Mouse (Mus musculus) adrenal gland, postnatal 36 days (tissue): ENCODE results near the gene Megf6. TPM values are rescaled to one million over a fixed set of nuclear protein-coding genes. Genes with fewer than 3 reads are reported as not detected.

ENCODE experiments used
- DNase-seq, 2 experiments: peaks; one replicate each; pipeline ENCODE4 v3.0.0; 2021; ENCODE audit warnings: mixed read lengths in 1 of 2
- total RNA-seq, 2 experiments: library from RNA; stranded (reverse); gene quantifications; 2 replicates each; pipeline ENCODE4 v1.2.3; 2021

Megf6 gene
- total RNA-seq, 2 experiments from 2014 or later = 2.9 to 3.4 TPM

DNA sequence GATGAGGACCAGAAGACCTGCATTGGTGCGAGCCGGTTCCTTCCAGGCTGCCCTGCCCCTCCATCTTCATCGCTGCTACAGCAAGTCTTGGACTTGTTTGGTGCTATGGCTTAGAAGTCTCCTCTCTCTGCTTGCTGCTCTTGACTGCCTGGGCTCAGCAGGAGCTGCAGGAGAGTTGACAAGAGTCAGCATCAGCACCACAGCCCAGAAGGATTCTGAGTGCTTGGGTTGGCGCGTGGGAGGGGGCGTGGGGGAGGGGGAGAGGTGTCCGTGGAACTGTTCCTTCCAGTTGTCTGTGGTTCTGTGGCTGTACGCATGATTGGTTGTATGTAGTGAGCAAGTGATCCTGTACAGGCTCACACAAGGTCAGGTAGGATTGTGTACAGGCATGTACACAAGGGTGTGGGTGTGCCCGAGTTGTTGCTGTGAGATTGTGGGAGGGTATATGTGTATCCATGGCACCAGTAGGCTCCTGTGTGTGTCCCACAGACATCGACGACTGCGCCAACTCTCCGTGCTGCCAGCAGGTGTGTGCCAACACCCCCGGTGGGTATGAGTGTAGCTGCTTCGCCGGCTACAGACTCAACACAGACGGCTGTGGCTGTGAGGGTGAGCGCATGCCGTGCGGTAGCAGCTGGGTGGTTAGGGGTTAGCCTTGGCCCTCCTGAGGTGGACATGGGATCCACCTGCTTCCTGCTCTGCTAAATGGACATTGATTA is 82.2 kb downstream of the Megf6 start:
- no peak for DNase-seq

DNA sequence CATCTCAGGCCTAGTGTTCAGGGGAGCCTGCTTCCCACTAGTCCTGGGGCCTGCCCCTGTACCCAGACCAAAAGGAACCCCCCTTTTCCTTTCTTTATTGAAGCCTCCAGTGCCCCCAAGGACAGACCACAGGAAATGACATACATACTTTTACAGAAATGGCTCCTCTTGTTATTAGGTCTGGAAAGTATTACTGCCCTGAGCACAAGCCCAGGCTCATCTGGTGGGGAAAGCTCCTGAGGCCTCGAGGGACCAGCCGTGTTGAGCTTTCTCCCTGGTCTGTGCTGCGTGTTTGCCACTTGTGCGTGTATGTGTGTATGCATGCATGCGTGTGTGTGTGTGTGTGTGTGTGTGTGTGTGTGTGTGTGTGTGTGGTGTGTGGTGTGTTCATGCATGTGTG is 90.2 kb downstream of the Megf6 start:
- no peak for DNase-seq

DNA sequence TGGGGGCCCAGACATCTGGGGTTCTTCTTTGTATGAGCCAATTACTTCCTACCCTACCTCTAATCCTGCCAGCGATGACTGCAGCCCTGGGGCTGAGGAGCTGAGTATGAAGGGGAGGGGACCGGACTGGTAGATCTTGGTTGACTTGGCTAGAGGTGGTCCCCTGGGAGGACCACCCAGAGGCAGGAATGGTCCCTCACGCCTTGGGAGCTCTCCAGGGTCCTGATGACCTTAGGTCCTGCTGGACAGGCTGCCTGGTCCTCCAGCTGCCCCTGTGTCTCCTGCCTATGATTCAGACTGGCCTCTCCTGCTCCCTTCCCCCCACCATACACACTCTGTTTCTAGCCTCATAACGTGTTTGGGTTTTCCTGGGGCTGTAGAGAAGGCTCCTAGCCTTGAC is 91.5 kb downstream of the Megf6 start:
- DNase-seq = no peak

DNA sequence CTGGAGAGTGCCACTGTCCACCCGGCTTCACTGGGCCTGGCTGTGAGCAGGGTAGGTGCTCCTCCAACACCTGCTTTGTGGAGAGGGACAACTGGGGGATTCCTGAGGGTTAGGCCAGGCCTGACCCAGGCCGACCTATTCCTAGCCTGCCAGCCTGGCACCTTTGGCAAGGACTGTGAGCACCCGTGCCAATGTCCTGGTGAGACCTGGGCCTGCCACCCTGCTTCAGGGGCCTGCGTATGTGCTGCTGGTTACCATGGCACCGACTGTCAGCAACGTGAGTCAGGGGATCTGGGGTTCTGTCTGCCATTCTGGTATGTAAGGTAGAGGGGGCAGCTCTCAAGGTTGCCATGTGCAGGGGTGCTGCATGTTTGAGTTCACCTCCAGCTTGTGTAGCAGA is 97.0 kb downstream of the Megf6 start:
- no peak for DNase-seq

DNA sequence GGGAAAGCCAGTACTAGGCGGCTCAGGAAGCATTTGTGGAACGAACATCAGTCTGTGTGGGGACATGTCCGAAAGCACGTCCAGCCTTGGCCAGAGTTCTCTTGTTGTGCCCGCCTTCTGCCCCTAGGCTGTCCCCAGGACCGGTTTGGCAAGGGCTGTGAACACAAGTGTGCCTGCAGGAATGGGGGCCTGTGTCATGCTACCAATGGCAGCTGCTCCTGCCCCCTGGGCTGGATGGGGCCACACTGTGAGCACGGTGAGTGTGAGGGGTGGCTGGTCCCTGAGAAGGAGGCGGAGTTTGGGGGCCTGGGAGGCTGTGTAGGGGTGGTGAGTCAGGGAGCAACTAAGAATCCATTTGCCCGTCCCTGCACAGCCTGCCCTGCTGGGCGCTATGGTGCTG is 99.0 kb downstream of the Megf6 start:
- DNase-seq = no peak

DNA sequence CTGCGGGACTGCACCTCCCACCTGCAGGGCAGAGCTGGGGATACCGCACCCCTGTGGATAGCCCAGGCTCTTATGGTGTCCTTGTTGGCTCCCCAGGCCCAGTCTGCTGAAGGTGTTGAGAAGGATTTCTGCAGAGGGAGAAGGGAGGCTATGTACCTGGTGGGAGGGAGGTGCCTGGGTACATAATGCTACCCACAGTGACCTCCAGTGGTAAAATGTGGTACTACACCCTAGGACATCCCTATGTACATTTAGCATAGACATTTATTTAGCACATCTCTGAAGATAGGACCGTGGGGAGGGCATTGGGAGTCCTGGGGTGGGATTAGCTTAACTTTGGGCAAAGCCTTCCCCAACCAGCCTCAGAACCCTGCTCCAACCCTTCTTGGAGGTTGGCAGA is 102.5 kb downstream of the Megf6 start:
- DNase-seq = peak; percentile 5 to 21

DNA sequence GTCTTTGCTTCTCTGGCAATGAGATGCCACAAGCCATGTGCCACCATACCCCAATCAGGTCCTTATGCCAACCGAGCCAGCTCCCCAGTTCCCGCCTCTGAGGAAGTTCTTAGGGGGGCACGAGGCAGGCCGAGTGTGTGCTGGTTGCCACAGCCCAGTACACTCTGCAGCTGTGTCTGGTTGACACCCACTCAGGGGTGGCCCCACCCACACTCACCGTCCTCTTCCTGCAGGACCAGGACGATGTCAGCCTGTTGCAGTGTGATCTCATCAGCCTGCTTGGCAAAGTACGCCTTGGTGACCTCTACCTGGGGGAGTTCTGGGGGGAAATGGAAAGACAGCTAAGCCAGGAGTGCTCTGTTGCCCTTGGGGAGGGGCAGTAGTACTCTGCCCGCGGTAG is 109.0 kb downstream of the Megf6 start:
- no peak for DNase-seq

DNA sequence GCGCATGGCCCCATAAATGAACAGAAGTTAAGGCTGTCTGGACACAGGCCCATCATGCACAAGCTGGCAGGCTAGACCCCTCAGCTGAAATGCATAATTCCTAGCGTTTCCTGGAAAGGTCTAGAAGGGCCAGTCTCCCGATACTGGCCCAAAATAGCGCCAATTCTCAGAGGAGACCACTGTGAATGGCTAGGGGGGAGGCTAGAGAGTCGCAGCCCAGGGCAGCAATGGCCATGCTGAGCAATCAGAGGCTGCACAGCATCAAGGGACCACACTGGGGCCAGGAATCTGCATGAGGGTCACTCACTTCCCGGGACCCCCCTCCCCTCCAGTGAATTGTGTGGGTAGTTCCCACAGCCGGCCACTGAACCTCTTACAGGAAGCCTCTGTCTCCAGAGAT is 113.1 kb downstream of the Megf6 start:
- no peak for DNase-seq

DNA sequence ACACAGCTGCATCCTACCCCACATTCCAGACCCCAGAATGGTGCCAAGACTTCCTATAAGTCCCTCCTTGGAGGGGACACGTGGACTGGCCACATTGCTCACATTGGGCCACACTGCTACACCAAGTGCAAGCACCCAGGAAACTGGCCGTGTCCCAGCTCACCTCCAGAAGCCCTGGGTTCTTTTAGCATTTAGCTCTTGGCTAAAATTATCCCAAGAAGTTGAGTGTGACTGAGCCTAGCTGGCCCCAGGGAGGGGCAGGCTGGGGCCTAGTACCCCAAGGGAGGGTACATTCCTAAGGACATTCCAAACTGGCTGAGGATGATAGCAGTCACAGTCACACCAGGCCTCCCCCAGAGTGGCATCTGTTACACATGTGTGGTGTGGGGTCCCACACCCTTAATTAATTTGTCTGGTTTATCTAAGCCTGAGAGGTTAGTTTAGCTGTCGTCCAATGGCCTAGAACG is 123.2 kb downstream of the Megf6 start:
- DNase-seq = no peak

DNA sequence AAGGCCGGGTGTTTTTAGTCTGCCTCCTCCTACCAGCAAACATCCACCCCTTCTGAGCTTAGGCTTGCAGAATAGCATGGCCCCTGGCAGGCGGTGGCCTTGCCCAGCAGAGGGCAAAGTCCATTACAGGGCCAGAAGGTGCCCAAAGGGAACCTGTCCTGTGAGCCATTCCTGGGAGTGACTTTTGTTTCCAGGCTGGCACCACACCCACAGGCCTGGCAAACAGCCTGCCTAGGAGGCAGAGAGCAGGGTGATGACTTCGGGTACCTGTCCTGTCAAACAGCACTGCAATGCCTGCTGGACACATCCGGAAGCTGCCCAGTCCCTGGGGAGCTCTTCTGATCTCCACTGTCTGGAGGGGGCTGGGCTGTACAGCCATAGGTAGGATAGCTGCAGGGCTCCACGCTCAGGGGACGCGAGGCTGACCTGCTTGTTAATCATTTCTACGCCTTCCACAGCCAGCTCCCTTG is 123.8 kb downstream of the Megf6 start:
- no peak for DNase-seq

DNA sequence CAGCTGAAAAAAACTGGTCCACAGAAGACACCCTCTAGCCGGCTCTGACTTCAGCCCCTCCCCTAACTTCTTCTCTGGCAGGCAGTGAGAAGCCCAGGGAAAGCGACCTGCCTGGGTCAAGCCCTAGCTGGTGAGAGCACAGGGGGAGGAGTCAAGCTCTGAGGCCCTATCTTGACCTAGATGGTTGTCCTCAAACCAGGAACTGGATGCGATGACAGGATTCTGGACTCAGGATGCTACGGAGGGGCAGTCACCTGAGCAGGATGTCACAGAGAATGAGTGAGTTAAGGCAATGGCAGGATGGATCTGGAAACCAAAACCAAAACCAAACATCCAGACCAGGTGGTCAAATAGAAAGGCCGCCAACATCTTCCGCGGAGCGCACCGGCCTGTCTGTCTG is 127.2 kb downstream of the Megf6 start:
- DNase-seq = no peak

DNA sequence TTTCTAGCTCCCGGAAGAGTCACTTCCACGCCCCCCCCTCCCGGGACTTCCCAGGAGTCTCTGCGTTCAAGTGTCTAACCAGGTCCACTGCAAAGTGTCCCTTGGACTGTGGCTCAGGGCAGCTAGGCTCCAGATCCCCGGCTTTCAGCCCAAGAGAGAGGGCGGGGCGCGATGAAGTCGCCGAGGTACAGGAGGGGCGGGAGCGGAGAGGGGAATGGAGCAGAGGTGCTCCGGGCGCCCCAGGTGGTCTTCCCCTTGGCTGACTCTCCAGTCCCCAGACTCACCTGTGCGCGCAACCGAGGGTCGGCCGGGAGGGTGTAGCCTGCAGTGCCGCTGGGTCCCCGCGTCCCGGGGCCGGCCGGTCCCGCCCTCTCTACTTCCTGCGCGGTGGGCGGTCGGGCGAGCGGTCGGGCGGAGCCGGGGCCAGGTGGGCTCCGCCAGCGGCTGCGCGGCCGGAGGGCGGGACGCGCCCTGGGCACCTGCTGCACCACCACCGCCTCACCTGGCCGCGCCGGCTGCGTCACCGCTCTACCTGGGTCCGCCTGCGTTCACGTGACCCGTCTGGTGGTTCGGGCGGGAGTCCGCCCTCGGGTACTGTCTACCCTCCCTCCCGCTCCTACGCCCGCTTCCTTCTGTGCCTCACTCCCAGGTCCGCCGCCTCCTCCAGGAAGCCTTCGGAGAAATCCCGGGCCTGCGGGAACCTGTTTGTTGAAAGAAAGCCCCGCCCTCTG is 129.2 kb downstream of the Megf6 start:
- peak in 1 of 2 experiments; percentile 12 for DNase-seq

DNA sequence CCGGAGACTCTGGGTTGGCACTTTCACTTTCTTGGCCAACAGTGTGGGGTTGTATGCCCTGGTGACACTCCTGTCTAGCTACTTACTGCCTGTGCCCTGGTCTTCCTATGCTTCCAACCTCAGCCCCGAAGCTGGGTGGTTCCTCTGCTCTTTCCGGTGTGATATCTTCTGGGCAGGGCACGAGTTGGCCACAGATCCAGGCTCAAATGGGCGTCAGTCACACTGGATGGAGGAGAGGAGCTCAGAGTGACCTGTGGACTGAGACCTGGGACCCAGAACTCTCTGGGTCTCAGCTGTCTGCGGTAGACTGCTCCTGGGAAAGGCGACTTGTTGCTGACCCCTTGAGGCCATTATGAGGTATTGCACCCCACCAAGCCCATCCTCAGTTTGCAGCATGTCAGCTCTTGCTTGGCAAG is 130.9 kb downstream of the Megf6 start, which contains the start of gene Arhgef16:
TSS of gene Arhgef16 (minus strand) at position 211 of the 416 bp plus-strand sequence.
- DNase-seq = peak; percentile 25 to 30

DNA sequence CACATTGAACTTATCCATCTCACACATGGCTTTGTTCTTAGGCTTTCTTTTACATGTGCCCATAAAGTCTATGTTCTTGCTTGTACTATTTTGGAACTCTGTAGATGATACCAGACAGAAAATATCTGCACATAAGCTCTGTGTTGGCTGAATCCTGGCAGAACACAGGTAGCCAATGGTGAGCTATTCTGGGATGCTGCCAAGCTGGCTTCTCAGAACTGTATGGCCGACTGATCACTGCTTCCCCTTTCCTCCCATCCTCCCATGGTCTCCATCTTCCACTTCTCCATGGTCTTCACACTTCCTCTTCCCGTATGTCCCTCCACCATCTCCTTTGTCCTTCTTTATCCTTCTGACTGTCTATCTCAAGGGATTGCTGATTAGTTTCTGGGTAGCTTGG is 138.6 kb downstream of the Megf6 start:
- DNase-seq = no peak

DNA sequence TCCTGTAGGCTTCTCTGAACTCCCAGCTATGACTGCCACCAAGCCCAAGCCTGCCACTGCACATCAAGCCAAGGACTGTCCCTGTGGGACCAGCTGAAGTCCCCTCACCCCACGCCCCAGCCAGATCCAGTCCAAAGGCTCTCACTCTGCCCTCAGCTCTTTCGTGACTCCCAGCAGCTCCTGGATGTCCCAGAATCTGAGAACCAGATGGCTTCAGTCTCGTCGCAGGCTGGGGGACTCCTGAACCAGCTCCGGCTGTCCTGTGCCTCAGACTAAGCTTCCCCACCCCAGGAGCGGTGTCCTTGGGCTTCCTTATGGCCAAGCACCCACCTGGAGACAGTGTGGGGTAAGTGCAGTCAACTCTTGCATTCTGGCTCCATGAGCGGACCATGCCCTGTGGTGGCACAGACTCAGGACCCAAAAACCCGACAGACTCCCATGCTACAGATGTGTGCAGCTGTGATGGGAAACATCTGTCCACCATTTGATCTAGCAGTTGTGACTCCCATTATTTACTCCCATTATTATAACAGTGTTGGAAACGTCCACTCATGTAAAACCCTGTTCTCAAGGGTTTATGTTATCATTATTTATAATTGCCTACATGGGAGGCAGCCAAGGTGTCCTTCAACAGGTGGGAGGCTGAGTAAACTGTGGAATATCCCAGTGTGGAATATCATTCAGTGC is 140.2 kb downstream of the Megf6 start:
- no peak for DNase-seq

DNA sequence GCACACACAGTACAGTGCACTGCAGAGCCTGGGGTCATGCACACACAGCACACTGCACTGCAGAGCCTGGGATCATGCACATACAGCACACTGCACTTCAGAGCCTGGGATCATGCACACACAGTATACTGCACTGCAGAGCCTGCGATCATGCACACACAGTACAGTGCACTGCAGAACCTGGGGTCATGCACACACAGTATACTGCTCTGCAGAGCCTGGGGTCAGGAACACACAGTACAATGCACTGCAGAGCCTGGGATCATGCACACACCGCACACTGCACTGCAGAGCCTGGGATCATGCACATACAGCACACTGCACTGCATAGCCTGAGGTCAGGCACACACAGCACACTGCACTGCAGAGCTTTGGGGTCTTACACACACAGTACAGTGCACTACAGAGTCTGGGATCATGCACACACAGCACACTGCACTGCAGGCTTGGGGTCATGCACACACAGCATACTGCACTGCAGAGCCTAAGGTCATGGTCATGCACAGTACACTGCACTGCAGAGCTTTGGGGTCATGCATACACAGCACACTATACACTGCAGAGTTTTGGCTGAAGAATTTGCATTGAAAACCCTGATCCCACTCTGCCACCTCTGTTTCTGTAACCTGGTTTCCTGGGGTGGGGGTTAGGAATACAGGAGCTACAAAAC is 141.7 kb downstream of the Megf6 start:
- DNase-seq = no peak

DNA sequence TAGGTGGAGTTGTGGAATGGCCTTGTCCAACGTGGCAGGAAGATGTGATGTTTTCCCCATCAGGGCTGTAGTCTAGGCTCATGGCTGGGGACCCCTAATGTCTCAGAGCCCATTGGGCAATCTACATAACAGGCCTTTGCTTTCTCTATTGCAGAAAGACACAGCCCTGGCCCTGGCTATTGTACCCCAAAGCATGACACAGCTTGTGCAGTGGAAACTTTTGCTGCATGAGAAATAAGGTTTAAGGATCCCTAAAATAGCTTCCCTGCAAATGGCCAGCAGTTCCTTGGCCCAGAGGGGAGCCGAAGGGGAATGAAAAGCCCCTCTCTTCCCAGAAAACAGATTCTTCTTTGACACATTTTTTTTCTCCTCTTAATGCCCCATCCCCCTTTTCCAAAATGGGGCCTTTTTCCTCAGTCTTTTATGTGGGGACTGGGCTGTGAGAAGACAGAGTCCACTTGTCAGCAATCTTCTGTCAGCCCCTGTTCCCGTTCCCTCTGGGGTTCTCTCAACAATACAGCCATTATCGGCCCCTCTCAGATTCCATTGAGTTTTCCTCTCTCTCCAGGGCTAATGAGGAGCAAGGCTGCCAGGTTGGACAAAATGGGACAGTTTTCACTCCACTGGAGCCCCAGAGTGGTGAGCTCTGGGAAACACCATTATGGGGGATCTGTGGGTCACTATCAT is 142.5 kb downstream of the Megf6 start:
- no peak for DNase-seq

DNA sequence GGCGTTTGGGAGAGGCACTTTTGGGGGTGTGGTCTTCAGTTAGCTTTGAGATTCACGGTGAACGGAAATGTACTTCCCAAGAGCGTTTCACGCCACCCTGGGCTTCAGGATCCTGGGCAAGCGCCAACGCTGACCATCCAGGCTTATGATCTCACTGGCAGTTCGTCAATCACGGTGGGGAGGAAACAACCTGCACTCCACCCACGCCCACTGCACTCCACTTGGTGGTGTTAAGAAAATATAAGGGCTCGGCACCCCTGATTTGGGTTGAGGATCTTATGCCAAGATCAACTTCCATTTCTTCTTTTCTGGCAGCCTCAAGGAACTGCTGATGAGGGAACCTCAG is 143.1 kb downstream of the Megf6 start:
- DNase-seq = no peak
